ENCODE assay signal across 8 mouse cellular contexts in genomic region chr11:94521219-94521843, GRCm38 (mm10). TPM values are rescaled to one million over a fixed set of nuclear protein-coding genes. Genes with fewer than 3 reads are reported as not detected.
DNase-seq lines count a peak whose midpoint lies in the region; ATAC-seq and TF ChIP-seq lines count a peak whose summit lies in the region.

Mycbpap (minus strand) TSS chr11:94521742.

- H3K4me3 ChIP-seq in ES-E14 (ENCODE audit: insufficient read depth in 1 of 2, low read depth in 1 of 2, low read length in 2 of 2, poor library complexity in 1 of 2, severe bottlenecking in 1 of 2) = peak within 1 kb of the TSS; percentile 59 to 91
- peak within 1 kb of the TSS; percentile 41 for H3K4me3 ChIP-seq in forebrain, embryonic 11.5 days (ENCODE audit: low read depth, low read length)
- H3K4me3 ChIP-seq in hindbrain, embryonic 10.5 days = peak within 1 kb of the TSS; percentile 69

- H3K36me3 ChIP-seq in ES-E14 (ENCODE audit: control insufficient read depth, insufficient read depth, low read length, poor library complexity, severe bottlenecking) = no peaks in the 10 kb centered on the region
- no peaks in the 10 kb centered on the region for H3K36me3 ChIP-seq in forebrain, embryonic 11.5 days (ENCODE audit: control insufficient read depth, insufficient read depth, low read length)
- H3K36me3 ChIP-seq in hindbrain, embryonic 10.5 days = no peaks in the 10 kb centered on the region

- H3K27ac ChIP-seq in ES-E14 (ENCODE audit: insufficient read depth, low read depth, low read length, poor library complexity, severe bottlenecking) = no peak within 1 kb of the TSS
- H3K27ac ChIP-seq in forebrain, embryonic 11.5 days (ENCODE audit: low read depth, low read length) = no peak within 1 kb of the TSS
- peak within 1 kb of the TSS; percentile 87 for H3K27ac ChIP-seq in hindbrain, embryonic 10.5 days

- H3K4me2 ChIP-seq in forebrain, embryonic 11.5 days (ENCODE audit: low read depth, low read length, severe bottlenecking) = peak within 1 kb of the TSS; percentile 84

- 1% methylated on average over 42 of the region's 42 CpGs for WGBS in forebrain, embryonic 11.5 days
- 1% methylated on average over 42 of the region's 42 CpGs for WGBS in hindbrain, embryonic 10.5 days

- H3K27me3 ChIP-seq in forebrain, embryonic 11.5 days (ENCODE audit: control insufficient read depth, insufficient read depth, low read length) = no peaks in the 10 kb centered on the region
- H3K27me3 ChIP-seq in hindbrain, embryonic 10.5 days (ENCODE audit: insufficient read depth, poor library complexity, severe bottlenecking) = peaks cover 15% of the 10 kb centered on the region

- peak; percentile 78 for ATAC-seq in forebrain, embryonic 11.5 days (replicated peaks; ENCODE audit: low FRiP score)

- no peaks in the 10 kb centered on the region for H3K9me3 ChIP-seq in ES-E14 (ENCODE audit: control insufficient read depth, insufficient read depth, low read depth, low read length)
- H3K9me3 ChIP-seq in forebrain, embryonic 11.5 days (ENCODE audit: control insufficient read depth, low read length) = no peaks in the 10 kb centered on the region
- no peaks in the 10 kb centered on the region for H3K9me3 ChIP-seq in hindbrain, embryonic 10.5 days

- peak; percentile 34 for DNase-seq in ES-E14 (ENCODE audit: low read depth, low spot score)
- peak; percentile 41 for DNase-seq in c-Kit-positive CD71-negative TER-119-negative erythroid progenitor cells, embryonic 14.5 days (ENCODE audit: low read depth)
- DNase-seq in forebrain, embryonic 11.5 days (ENCODE audit: low spot score) = peak; percentile 80
- DNase-seq in hindbrain, embryonic 10.5 days (ENCODE audit: low spot score) = peak; percentile 83
- DNase-seq in layer of hippocampus, postnatal 14 days (ENCODE audit: low spot score in 2 of 2) = peak; percentile 28 to 41
- peak; percentile 63 for DNase-seq in lung, postnatal 14 days
- peak; percentile 65 for DNase-seq in ovary, postnatal 36 days (ENCODE audit: low spot score)
- DNase-seq in urinary bladder, postnatal 25 days (ENCODE audit: low spot score) = peak; percentile 40

- in situ Hi-C loops in ES-E14 (cut with MboI; ENCODE audit: low sequenced_read_pairs in 2 of 2, unreplicated experiment in 2 of 2) = no loop called here

- H3K9ac ChIP-seq in ES-E14 (ENCODE audit: insufficient read depth, low read depth, low read length, poor library complexity, severe bottlenecking) = peak within 1 kb of the TSS; percentile 45; the same call in 1 of the 2 replicates
- H3K9ac ChIP-seq in forebrain, embryonic 11.5 days (ENCODE audit: low read length) = peak within 1 kb of the TSS; percentile 63

- H3K4me1 ChIP-seq in ES-E14 (ENCODE audit: control insufficient read depth in 2 of 2, insufficient read depth in 2 of 2, low read length in 2 of 2, poor library complexity in 1 of 2) = peaks cover 0 to 5% of the 10 kb centered on the region in 2 experiments; a peak in 1 of 4 replicates
- H3K4me1 ChIP-seq in forebrain, embryonic 11.5 days (replicated peaks; ENCODE audit: control insufficient read depth, insufficient read depth, low read length) = 0 out of 2 replicates have a peak, but pooled peaks cover 2% of the 10 kb centered on the region
- peaks cover 45% of the 10 kb centered on the region for H3K4me1 ChIP-seq in hindbrain, embryonic 10.5 days (replicated peaks)

TF ChIP-seq in ES-E14, 5 proteins besides CTCF, POLR2A, EP300 and RAD21:
- TF ChIP-seq ZNF384 (IDR thresholded peaks at IDR 0.05; ENCODE audit: low read depth, low read length) = no peak
- TF ChIP-seq ZC3H11A (IDR thresholded peaks at IDR 0.05; ENCODE audit: borderline replicate concordance, low read depth, low read length) = no peak
- no peak for TF ChIP-seq CHD2 (IDR thresholded peaks at IDR 0.05; ENCODE audit: low read depth, low read length)
- no peak for TF ChIP-seq MAFK (IDR thresholded peaks at IDR 0.05; ENCODE audit: insufficient read depth, low read depth, low read length)
- TF ChIP-seq HCFC1 (IDR thresholded peaks at IDR 0.05; ENCODE audit: borderline replicate concordance, insufficient read depth, low read length) = no peak

RNA-seq across cellular contexts. Expression of gene Mycbpap, which starts in this region (rescaled TPM):
- 0.45 and 0.48 TPM in 2 replicates for total RNA-seq in ES-E14 (2012; rRNA removed)
- polyA plus RNA-seq in forebrain, embryonic 11.5 days (2014; fragmentation: Nextera tagmentation; extraction: Ambion mirVana) = 1.9 and 4.8 TPM in 2 replicates
- 3.9 and 4.6 TPM in 2 replicates for polyA plus RNA-seq in hindbrain, embryonic 10.5 days (2016; fragmentation: Nextera tagmentation; extraction: Ambion mirVana)
- 1 to 10 TPM; 1.6 to 5.6 TPM for total RNA-seq in layer of hippocampus, postnatal 14 days (2021)

Comparison
In these comparisons a context has a peak if more than half of its experiments do, and no peak if none do; other contexts are left out.
1. Peak in DNase-seq, H3K4me3 ChIP-seq and H3K9ac ChIP-seq in ES-E14; RNA of the gene not detected or under 1 TPM.